Mouse (Mus musculus) lung, postnatal 25 days (tissue): ENCODE results near the gene Nol12.

Experiments used
- DNase-seq: peaks from one replicate; pipeline ENCODE4 v3.0.0; 2022; ENCODE audit warnings: low spot score

Gene Nol12

GRCm38 (mm10) chr15:78916052-78916826 is 18.5 kb upstream of the Nol12 start:
- DNase-seq: no peak

GRCm38 (mm10) chr15:78918126-78918525 is 16.6 kb upstream of the Nol12 start:
- DNase-seq: no peak

GRCm38 (mm10) chr15:78919914-78920313 is 14.8 kb upstream of the Nol12 start:
- no peak for DNase-seq

- no peak for DNase-seq
Measured at GRCm38 (mm10) chr15:78922700-78923099, 12.0 kb upstream of the Nol12 start.

- no peak for DNase-seq
Measured at GRCm38 (mm10) chr15:78923585-78923984, 11.1 kb upstream of the Nol12 start.

- no peak for DNase-seq
Measured at GRCm38 (mm10) chr15:78925129-78925528, 9.6 kb upstream of the Nol12 start.

GRCm38 (mm10) chr15:78926021-78926919 is 8.5 kb upstream of the Nol12 start, which contains the start of gene Lgals1:
Gene Lgals1, plus strand, starts transcription at chr15:78926725.
- DNase-seq: peak; percentile 84

GRCm38 (mm10) chr15:78927021-78927787 is 7.5 kb upstream of the Nol12 start:
- DNase-seq: no peak

GRCm38 (mm10) chr15:78927788-78928457 is 6.8 kb upstream of the Nol12 start:
- peak; percentile 83 for DNase-seq

GRCm38 (mm10) chr15:78928539-78928938 is 6.2 kb upstream of the Nol12 start:
- no peak for DNase-seq

- DNase-seq: no peak
Measured at GRCm38 (mm10) chr15:78930192-78930706, 4.5 kb upstream of the Nol12 start.

GRCm38 (mm10) chr15:78930801-78931426 is 3.8 kb upstream of the Nol12 start:
- no peak for DNase-seq

- DNase-seq: peak; percentile 72
Measured at GRCm38 (mm10) chr15:78931577-78931976, 3.2 kb upstream of the Nol12 start.

GRCm38 (mm10) chr15:78936403-78936802 is 1.7 kb downstream of the Nol12 start:
- DNase-seq: no peak

- no peak for DNase-seq
Measured at GRCm38 (mm10) chr15:78937311-78937710, 2.6 kb downstream of the Nol12 start.

GRCm38 (mm10) chr15:78937963-78938362 is 3.2 kb downstream of the Nol12 start:
- DNase-seq: no peak

- DNase-seq: no peak
Measured at GRCm38 (mm10) chr15:78940325-78940724, 5.6 kb downstream of the Nol12 start.

GRCm38 (mm10) chr15:78942663-78943062 is 7.9 kb downstream of the Nol12 start:
- DNase-seq: peak; percentile 83

- no peak for DNase-seq
Measured at GRCm38 (mm10) chr15:78946232-78946631, 11.5 kb downstream of the Nol12 start.

- DNase-seq: peak; percentile 91
Measured at GRCm38 (mm10) chr15:78947657-78948056, 12.9 kb downstream of the Nol12 start, which contains the start of gene Triobp. Gene Triobp, plus strand, starts transcription at chr15:78947724.
